Mouse (Mus musculus): ENCODE results near the gene Dcun1d3.

DNA sequence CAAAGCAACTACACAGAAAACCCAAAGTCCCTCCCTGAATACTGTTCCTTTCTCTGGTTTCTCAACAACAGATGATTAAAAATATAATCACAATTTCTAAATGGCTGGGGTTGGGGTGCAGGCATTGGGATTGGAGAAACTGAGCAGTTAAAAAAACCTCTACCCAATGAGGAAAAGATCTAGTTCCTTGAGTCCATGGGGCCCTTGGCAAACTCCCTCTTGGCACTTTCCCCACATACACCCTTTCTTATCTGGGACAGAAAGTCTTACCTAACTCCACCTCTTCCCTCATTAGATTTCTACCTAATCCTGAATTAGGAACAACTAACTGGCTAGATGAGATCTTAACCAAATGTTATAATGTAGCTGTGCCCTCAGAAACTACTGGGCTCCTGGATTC lies 41.1 kb downstream of the Dcun1d3 start:
- TF ChIP-seq CTCF (IDR thresholded peaks at IDR 0.05; ENCODE audit: borderline replicate concordance, insufficient read depth, low read length), result no peak
- TF ChIP-seq POLR2A (IDR thresholded peaks at IDR 0.05; ENCODE audit: low read depth, low read length), result no peak
